Mouse (Mus musculus) forebrain, embryonic 14.5 days (tissue): ENCODE measurements around the gene Cdk17. TPM values are rescaled to one million over a fixed set of nuclear protein-coding genes. Genes with fewer than 3 reads are reported as not detected.

Experiments used
- ATAC-seq: fragments of 200-750 bp; cut with Nextera tagmentation; 2 replicates; pipeline ENCODE4 v1.8.0; 2017; ENCODE audit warnings: mild to moderate bottlenecking, moderate library complexity
- DNase-seq: peaks from one replicate; pipeline ENCODE4 v3.0.0-alpha.2; 2015; ENCODE audit warnings: low spot score
- H3K27ac ChIP-seq: fragments of 300-500 bp; sonication (generic); 2 replicates; pipeline ENCODE4 v1.5.1; 2014; ENCODE audit warnings: low read depth, mild to moderate bottlenecking, control low read depth, low read length, moderate library complexity
- H3K27me3 ChIP-seq: fragments of 300-500 bp; sonication (generic); replicated peaks from 2 replicates; pipeline ENCODE4 v1.6.1; 2014; ENCODE audit warnings: low read length, control low read depth, mixed read lengths; ENCODE audit not compliant: control insufficient read depth, insufficient read depth
- H3K36me3 ChIP-seq: fragments of 300-500 bp; sonication (generic); 2 replicates; pipeline ENCODE4 v1.6.1; 2014; ENCODE audit warnings: low read length, control low read depth; ENCODE audit not compliant: control insufficient read depth, insufficient read depth
- H3K4me1 ChIP-seq: fragments of 300-500 bp; sonication (generic); 2 replicates; pipeline ENCODE4 v1.6.1; 2014; ENCODE audit warnings: antibody characterized with exemption, low read length, control low read depth; ENCODE audit not compliant: control insufficient read depth, insufficient read depth
- H3K4me2 ChIP-seq: fragments of 300-500 bp; sonication (generic); 2 replicates; pipeline ENCODE4 v1.6.1; 2014; ENCODE audit warnings: mild to moderate bottlenecking, control low read depth, low read length
- H3K4me3 ChIP-seq: fragments of 300-500 bp; sonication (generic); 2 replicates; pipeline ENCODE4 v1.5.1; 2014; ENCODE audit warnings: low read depth, low read length, control low read depth
- H3K9ac ChIP-seq: fragments of 300-500 bp; sonication (generic); 2 replicates; pipeline ENCODE4 v1.6.1; 2014; ENCODE audit warnings: mild to moderate bottlenecking, low read length, control low read depth, moderate library complexity
- H3K9me3 ChIP-seq: fragments of 300-500 bp; sonication (generic); replicated peaks from 2 replicates; pipeline ENCODE4 v1.6.1; 2016; ENCODE audit warnings: low read length, control low read depth, mixed read lengths; ENCODE audit not compliant: control insufficient read depth
- WGBS: fragments of 180-500 bp; shearing (Covaris S2); extraction: QIAGEN DNeasy Blood & Tissue Kit; methylation state at CpG from one replicate; pipeline ENCODE4 v1.1.7; 2014; 5-methylcytosine and 5-hydroxymethylcytosine counted together
- polyA plus RNA-seq: library from polyadenylated mRNA; unstranded; fragments of >200 nt; fragmentation: Nextera tagmentation; extraction: Ambion mirVana; gene quantifications from 2 replicates; pipeline ENCODE4 v1.2.1, GENCODE M21; 2014

Cdk17 gene
- polyA plus RNA-seq, 1 experiment from 2014 or later: 52.5 TPM

DNA sequence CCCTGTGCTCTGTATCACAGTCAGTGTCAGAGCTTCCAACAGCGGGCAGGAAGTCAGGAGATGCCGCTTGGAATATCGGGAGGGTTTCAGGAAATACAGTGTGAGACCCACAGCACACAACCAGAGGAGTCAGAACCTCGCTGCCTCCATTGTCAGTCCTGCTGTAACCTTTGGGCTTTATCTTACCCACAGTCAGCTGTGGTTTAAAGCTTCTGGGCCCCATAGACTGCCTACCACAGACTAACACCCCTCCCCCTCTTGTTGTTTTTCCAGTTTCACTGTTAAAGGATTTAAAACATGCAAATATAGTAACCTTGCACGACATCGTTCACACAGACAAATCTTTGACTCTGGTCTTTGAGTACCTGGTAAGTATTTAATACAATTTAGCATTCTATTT is 65.1 kb downstream of the Cdk17 start:
- DNase-seq: no peak
- Histone ChIP-seq H3K9me3 (no peaks in the 10 kb centered on the region), H3K4me3 (no peak overlapping the region), H3K36me3 (peaks cover 35% of the 10 kb centered on the region), H3K9ac (no peak overlapping the region), H3K27me3 (no peaks in the 10 kb centered on the region), H3K4me1 (peaks cover 5% of the 10 kb centered on the region), H3K4me2 (no peak overlapping the region), H3K27ac (no peak overlapping the region)
- no peak for ATAC-seq
- 83% methylated on average over 6 of the region's 6 CpGs for WGBS

DNA sequence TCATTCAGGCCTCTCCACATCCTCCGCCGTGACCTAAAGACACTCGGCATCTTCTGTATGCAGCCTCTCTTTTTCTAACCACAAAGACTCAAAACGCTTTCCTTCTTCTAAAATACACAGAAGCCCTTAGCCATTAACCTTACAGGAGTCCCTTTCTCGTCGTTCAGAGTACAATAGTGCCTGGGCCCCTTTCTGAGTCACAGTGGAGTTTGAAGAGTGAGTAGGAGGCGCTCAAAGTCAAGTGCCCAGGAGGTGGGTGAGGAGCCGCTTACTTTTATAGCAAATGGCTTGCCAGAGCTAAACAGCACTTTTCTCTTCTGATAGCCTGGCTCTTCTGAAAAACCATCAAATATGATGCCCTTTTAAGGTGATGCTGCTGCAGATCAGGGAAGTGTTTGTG is 67.2 kb downstream of the Cdk17 start:
- WGBS: 62% methylated on average over 8 of the region's 8 CpGs
- no peak overlapping the region for H3K27ac ChIP-seq
- H3K9ac ChIP-seq: no peak overlapping the region
- H3K9me3 ChIP-seq: no peaks in the 10 kb centered on the region
- ATAC-seq (no peak), DNase-seq (no peak)
- H3K4me2 ChIP-seq: no peak overlapping the region
- H3K27me3 ChIP-seq: no peaks in the 10 kb centered on the region
- peaks cover 5% of the 10 kb centered on the region for H3K4me1 ChIP-seq
- H3K36me3 ChIP-seq: peaks cover 42% of the 10 kb centered on the region
- H3K4me3 ChIP-seq: no peak overlapping the region

- no peaks in the 10 kb centered on the region for H3K9me3 ChIP-seq
- no peak overlapping the region for H3K4me2 ChIP-seq
- no peaks in the 10 kb centered on the region for H3K27me3 ChIP-seq
- no peak overlapping the region for H3K4me3 ChIP-seq
- DNase-seq (no peak), ATAC-seq (no peak)
- H3K9ac ChIP-seq: no peak overlapping the region
- H3K36me3 ChIP-seq: peaks cover 47% of the 10 kb centered on the region
- peaks cover 5% of the 10 kb centered on the region for H3K4me1 ChIP-seq
- WGBS: 54% methylated on average over 11 of the region's 11 CpGs
- no peak overlapping the region for H3K27ac ChIP-seq
Observed at GRCm38 (mm10) chr10:93228401-93229007, 67.8 kb downstream of the Cdk17 start.

DNA sequence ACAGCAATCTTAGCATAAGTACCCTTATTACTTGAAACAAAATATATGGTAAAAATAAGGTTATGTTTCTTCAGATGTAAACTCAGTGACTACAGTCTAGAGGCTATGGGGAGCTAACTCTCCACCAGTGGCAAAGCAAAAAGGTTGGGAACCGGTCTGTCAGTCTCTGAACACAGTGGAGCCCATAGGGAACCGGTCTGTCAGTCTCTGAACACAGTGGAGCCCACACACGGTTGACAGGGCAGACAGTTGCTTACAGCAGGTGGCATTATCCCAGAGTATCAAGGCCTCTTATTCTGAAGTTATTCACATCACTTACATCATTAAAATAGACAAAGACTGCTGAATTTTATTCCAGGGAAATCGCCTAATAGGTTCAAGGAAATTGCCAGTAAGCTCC is 70.8 kb downstream of the Cdk17 start:
- no peak overlapping the region for H3K4me3 ChIP-seq
- H3K27me3 ChIP-seq: no peaks in the 10 kb centered on the region
- DNase-seq (peak; percentile 47), ATAC-seq (peak; percentile 72)
- H3K4me1 ChIP-seq: peaks cover 5% of the 10 kb centered on the region
- peaks cover 60% of the 10 kb centered on the region for H3K36me3 ChIP-seq
- no peak overlapping the region for H3K27ac ChIP-seq
- no peak overlapping the region for H3K4me2 ChIP-seq
- H3K9ac ChIP-seq: no peak overlapping the region
- H3K9me3 ChIP-seq: no peaks in the 10 kb centered on the region
- WGBS: 27% methylated on average over 4 of the region's 4 CpGs

GRCm38 (mm10) chr10:93231893-93232292 is 71.2 kb downstream of the Cdk17 start:
- 88% methylated on average over 5 of the region's 5 CpGs for WGBS
- no peak overlapping the region for H3K4me3 ChIP-seq

DNA sequence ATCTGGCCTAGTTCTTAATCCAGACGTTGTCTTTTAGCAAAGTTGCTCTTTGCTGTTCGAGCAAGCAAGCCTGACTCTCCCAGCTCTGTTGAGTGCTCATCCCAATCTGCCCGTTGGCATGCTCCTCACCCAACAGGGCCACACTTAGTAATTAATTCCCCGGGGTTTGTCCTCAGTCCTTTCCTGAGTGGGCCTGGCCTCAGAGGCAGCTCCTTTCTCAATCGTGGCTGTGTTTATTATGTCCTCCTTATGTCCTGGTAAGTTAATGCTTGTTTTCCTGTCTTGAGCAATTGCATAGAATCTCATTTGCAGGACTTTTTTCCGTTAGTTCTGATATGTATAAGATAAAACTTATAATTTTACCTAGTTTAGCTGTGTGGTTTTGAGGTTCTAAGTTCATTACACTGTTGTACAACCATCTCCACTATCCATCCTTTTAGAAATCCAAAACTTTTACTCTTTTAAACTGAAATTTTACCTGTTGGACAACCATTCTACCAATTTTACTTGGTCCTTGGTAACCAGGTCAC is 73.1 kb downstream of the Cdk17 start:
- Histone ChIP-seq H3K9me3 (no peaks in the 10 kb centered on the region), H3K9ac (no peak overlapping the region), H3K27me3 (no peaks in the 10 kb centered on the region), H3K4me1 (peaks cover 3% of the 10 kb centered on the region; the same call in 1 of the 2 replicates), H3K4me2 (no peak overlapping the region), H3K36me3 (peaks cover 60% of the 10 kb centered on the region), H3K4me3 (no peak overlapping the region), H3K27ac (no peak overlapping the region)
- WGBS: 92% methylated on average over 6 of the region's 6 CpGs
- no peak for DNase-seq
- ATAC-seq: no peak

More at GRCm38 (mm10) chr10:93231893-93232292, 71.2 kb downstream of the Cdk17 start:
- ATAC-seq (no peak), DNase-seq (no peak)
- Histone ChIP-seq H3K4me1 (peaks cover 5% of the 10 kb centered on the region), H3K27ac (no peak overlapping the region), H3K4me2 (no peak overlapping the region), H3K27me3 (no peaks in the 10 kb centered on the region), H3K9ac (no peak overlapping the region), H3K9me3 (no peaks in the 10 kb centered on the region), H3K36me3 (peaks cover 57% of the 10 kb centered on the region)

DNA sequence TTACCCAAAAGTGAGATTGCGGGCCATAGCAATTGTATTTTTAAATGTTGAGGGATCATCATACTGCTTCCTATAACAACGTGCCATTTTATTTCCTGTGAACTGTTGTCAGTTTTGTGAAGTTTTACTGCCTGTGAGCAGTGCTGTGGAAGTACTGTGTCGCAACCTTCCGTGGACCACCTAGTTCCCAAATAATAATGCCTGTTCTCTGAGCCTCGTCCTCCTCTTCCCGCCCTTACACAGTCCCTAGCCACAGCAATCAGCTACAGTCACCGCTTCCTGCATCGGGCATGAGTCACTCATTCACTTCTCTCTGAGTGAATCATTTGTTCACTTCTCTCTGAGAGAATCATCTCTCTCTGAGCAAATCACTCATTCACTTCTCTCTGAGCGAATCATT is 74.0 kb downstream of the Cdk17 start:
- no peak for DNase-seq

GRCm38 (mm10) chr10:93239201-93239806 is 78.6 kb downstream of the Cdk17 start:
- WGBS: 93% methylated on average over 9 of the region's 9 CpGs
- Histone ChIP-seq H3K4me3 (no peak overlapping the region), H3K36me3 (peaks cover 65% of the 10 kb centered on the region)

More for the DNA sequence above, 74.0 kb downstream of the Cdk17 start:
- no peaks in the 10 kb centered on the region for H3K9me3 ChIP-seq
- H3K4me1 ChIP-seq: peaks cover 3% of the 10 kb centered on the region; the same call in 1 of the 2 replicates
- no peaks in the 10 kb centered on the region for H3K27me3 ChIP-seq
- peaks cover 66% of the 10 kb centered on the region for H3K36me3 ChIP-seq
- no peak overlapping the region for H3K27ac ChIP-seq
- H3K9ac ChIP-seq: no peak overlapping the region
- H3K4me2 ChIP-seq: no peak overlapping the region
- 96% methylated on average over 9 of the region's 9 CpGs for WGBS
- ATAC-seq: no peak
- H3K4me3 ChIP-seq: no peak overlapping the region

DNA sequence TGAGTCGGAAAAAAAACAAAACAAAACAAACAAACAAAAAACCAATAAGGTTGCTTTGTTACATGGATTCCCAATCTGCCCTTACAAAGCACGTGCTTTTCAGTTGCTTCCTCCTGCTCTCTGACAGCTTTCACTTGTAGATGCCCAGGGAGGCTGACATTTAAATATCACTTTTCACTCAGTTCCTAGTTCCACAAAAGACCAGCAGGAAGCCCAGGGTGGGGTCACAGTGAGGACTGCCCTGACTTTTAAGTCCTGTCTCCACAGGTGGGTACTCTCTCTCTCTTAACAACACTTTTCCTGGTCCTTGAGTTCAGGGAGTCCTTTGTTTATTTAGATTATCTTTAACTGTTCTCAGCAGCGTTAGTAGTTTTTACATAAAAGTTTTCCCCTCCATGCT is 81.5 kb downstream of the Cdk17 start:
- no peak overlapping the region for H3K27ac ChIP-seq
- H3K9me3 ChIP-seq: no peaks in the 10 kb centered on the region
- ATAC-seq (no peak), DNase-seq (no peak)
- no peak overlapping the region for H3K4me2 ChIP-seq
- H3K9ac ChIP-seq: no peak overlapping the region
- H3K36me3 ChIP-seq: peaks cover 49% of the 10 kb centered on the region
- no peak overlapping the region for H3K4me3 ChIP-seq
- WGBS: 9% methylated on average over 3 of the region's 3 CpGs
- H3K27me3 ChIP-seq: no peaks in the 10 kb centered on the region
- no peaks in the 10 kb centered on the region for H3K4me1 ChIP-seq

More at GRCm38 (mm10) chr10:93239201-93239806, 78.6 kb downstream of the Cdk17 start:
- H3K27ac ChIP-seq: no peak overlapping the region
- H3K27me3 ChIP-seq: no peaks in the 10 kb centered on the region
- DNase-seq: no peak
- ATAC-seq: no peak
- H3K9me3 ChIP-seq: no peaks in the 10 kb centered on the region
- no peak overlapping the region for H3K4me2 ChIP-seq
- no peak overlapping the region for H3K9ac ChIP-seq
- H3K4me1 ChIP-seq: no peaks in the 10 kb centered on the region
